Comparison of ENCODE assay signal across 37 mouse cellular contexts in the genomic region with DNA sequence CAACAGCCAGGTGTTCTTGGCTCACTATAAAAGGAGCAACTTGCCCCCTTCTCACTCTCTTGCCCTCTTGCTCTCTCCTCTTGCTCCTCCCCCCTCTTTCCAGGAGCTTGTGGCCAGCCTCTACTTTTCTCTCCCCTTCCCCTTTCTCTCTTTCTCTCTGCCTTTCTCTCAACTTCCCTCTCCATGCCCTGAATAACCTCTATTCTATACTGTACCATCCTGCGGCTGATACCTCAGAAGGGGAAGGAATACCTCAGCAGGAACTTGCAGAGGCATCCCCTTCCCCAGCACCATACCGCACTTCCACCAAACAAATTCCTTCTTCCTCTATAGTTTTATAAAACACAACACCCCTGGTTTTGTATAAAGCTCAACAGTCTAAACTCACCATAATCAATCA. TPM values are rescaled to one million over a fixed set of nuclear protein-coding genes. Genes with fewer than 3 reads are reported as not detected.
"Had no signal": no experiment of that assay in that cellular context is flagged by ENCODE, and none has a peak within 500 bp of the region (broad histone marks: within the 10 kb centered on the region; RNA-seq: fewer than 3 reads in every experiment).

No protein-coding gene starts in this region.

- H3K27me3 ChIP-seq: hindbrain, embryonic 13.5 days; hindbrain, embryonic 15.5 days; kidney, embryonic 15.5 days; limb, embryonic 13.5 days; limb, embryonic 15.5 days; liver, embryonic 12.5 days had no signal

- H3K4me1 ChIP-seq: heart, embryonic 10.5 days; heart, embryonic 12.5 days; hindbrain, embryonic 13.5 days; hindbrain, embryonic 15.5 days; kidney, embryonic 15.5 days; limb, embryonic 13.5 days; limb, embryonic 15.5 days had no signal

- ATAC-seq: intestine, embryonic 16.5 days; liver, embryonic 12.5 days had no signal

- H3K4me3 ChIP-seq: heart, embryonic 10.5 days; heart, embryonic 12.5 days; hindbrain, embryonic 13.5 days; hindbrain, embryonic 15.5 days; kidney, embryonic 15.5 days; layer of hippocampus, adult 2 months; left cerebral cortex, adult 2 months; limb, embryonic 13.5 days; limb, embryonic 15.5 days; liver, embryonic 12.5 days had no signal

- DNase-seq: gastrocnemius, postnatal 14 days; gastrocnemius, postnatal 36 days; heart, adult 18-20 months; heart, postnatal 10 days; heart, postnatal 4 days; kidney, adult 11 months; kidney, adult 2 months; kidney, adult 9 months; kidney, postnatal 10 days; kidney, postnatal 25 days; kidney, postnatal 4 days; left cerebral cortex, postnatal 4 days had no signal

- H3K9me3 ChIP-seq: heart, embryonic 10.5 days; heart, embryonic 12.5 days; hindbrain, embryonic 13.5 days; hindbrain, embryonic 15.5 days; kidney, embryonic 15.5 days; limb, embryonic 13.5 days; limb, embryonic 15.5 days; liver, embryonic 12.5 days had no signal

- H3K27ac ChIP-seq: heart, embryonic 10.5 days; hindbrain, embryonic 13.5 days; hindbrain, embryonic 15.5 days; hindbrain, postnatal 0 days; kidney, embryonic 15.5 days; layer of hippocampus, adult 2 months; left cerebral cortex, adult 2 months; limb, embryonic 13.5 days; limb, embryonic 15.5 days; liver, embryonic 12.5 days had no signal

- H3K9ac ChIP-seq: heart, embryonic 12.5 days; hindbrain, embryonic 13.5 days; hindbrain, embryonic 15.5 days; kidney, embryonic 15.5 days; limb, embryonic 13.5 days; limb, embryonic 15.5 days; liver, embryonic 12.5 days had no signal

- H3K36me3 ChIP-seq: heart, embryonic 10.5 days; heart, embryonic 12.5 days; hindbrain, embryonic 13.5 days; hindbrain, embryonic 15.5 days; kidney, embryonic 15.5 days; limb, embryonic 13.5 days; limb, embryonic 15.5 days; liver, embryonic 12.5 days had no signal

- H3K4me2 ChIP-seq: heart, embryonic 12.5 days; hindbrain, embryonic 13.5 days; hindbrain, embryonic 15.5 days; kidney, embryonic 15.5 days; limb, embryonic 13.5 days; limb, embryonic 15.5 days; liver, embryonic 12.5 days had no signal

RNA-seq across cellular contexts. Expression of a gene that starts 12.4 kb away (rescaled TPM):
- total RNA-seq: gastrocnemius, adult 18-20 months; gastrocnemius, adult 8-10 months; gastrocnemius, postnatal 14 days; gastrocnemius, postnatal 36 days; heart, adult 8-10 months; heart, postnatal 10 days; heart, postnatal 25 days; heart, postnatal 4 days; hindbrain, postnatal 0 days; layer of hippocampus, adult 2 months; layer of hippocampus, postnatal 10 days; layer of hippocampus, postnatal 25 days; left cerebral cortex, adult 2 months; left cerebral cortex, postnatal 14 days; left cerebral cortex, postnatal 4 days had no signal
- polyA plus RNA-seq: heart, embryonic 10.5 days; heart, embryonic 12.5 days; heart, embryonic 14.5 days; heart, embryonic 16.5 days; intestine, embryonic 14.5 days; intestine, embryonic 16.5 days; kidney, embryonic 15.5 days; limb, embryonic 11.5 days; limb, embryonic 13.5 days; limb, embryonic 15.5 days; liver, embryonic 12.5 days had no signal

RNA-seq across cellular contexts. Expression of a gene that starts 26.3 kb away (rescaled TPM):
- total RNA-seq: gastrocnemius, adult 18-20 months; gastrocnemius, adult 8-10 months; gastrocnemius, postnatal 14 days; gastrocnemius, postnatal 36 days; heart, postnatal 10 days; heart, postnatal 25 days; heart, postnatal 4 days; hindbrain, postnatal 0 days; layer of hippocampus, adult 2 months; layer of hippocampus, postnatal 10 days; layer of hippocampus, postnatal 25 days; left cerebral cortex, adult 2 months; left cerebral cortex, postnatal 4 days had no signal
- polyA plus RNA-seq: heart, embryonic 10.5 days; heart, embryonic 14.5 days; hindbrain, embryonic 11.5 days; hindbrain, embryonic 13.5 days; hindbrain, embryonic 15.5 days; hindbrain, postnatal 0 days; kidney, embryonic 15.5 days; limb, embryonic 11.5 days; limb, embryonic 13.5 days; limb, embryonic 15.5 days had no signal

RNA-seq across cellular contexts. Expression of a gene that starts 52.9 kb away (rescaled TPM):
- total RNA-seq: gastrocnemius, adult 18-20 months; gastrocnemius, adult 8-10 months; gastrocnemius, postnatal 14 days; gastrocnemius, postnatal 36 days; heart, adult 18-20 months; heart, adult 8-10 months; heart, postnatal 10 days; heart, postnatal 25 days; heart, postnatal 4 days; layer of hippocampus, adult 2 months; layer of hippocampus, postnatal 10 days; layer of hippocampus, postnatal 25 days; left cerebral cortex, adult 2 months; left cerebral cortex, postnatal 14 days; left cerebral cortex, postnatal 4 days; liver, adult 2 months had no signal
- polyA plus RNA-seq: heart, embryonic 10.5 days; heart, embryonic 12.5 days; heart, embryonic 14.5 days; hindbrain, embryonic 11.5 days; hindbrain, embryonic 13.5 days; hindbrain, embryonic 15.5 days; hindbrain, postnatal 0 days; limb, embryonic 11.5 days; liver, adult 2 months; liver, embryonic 12.5 days had no signal

RNA-seq across cellular contexts. Expression of a gene that starts 58.3 kb away (rescaled TPM):
- total RNA-seq: gastrocnemius, postnatal 14 days; gastrocnemius, postnatal 36 days; heart, adult 18-20 months; hindbrain, postnatal 0 days; layer of hippocampus, adult 2 months; layer of hippocampus, postnatal 10 days; layer of hippocampus, postnatal 25 days; left cerebral cortex, adult 2 months; left cerebral cortex, postnatal 14 days; left cerebral cortex, postnatal 4 days; liver, adult 2 months had no signal
- polyA plus RNA-seq: hindbrain, embryonic 11.5 days; hindbrain, embryonic 13.5 days; hindbrain, embryonic 15.5 days; intestine, embryonic 14.5 days; limb, embryonic 11.5 days; limb, embryonic 13.5 days; limb, embryonic 15.5 days; liver, adult 2 months had no signal
